Mouse (Mus musculus): ENCODE measurements around the gene Gm28576.
"Not testable (repeated sequence)": the region's sequence is repeated elsewhere in the genome, so short reads cannot be mapped to it uniquely, and the experiment has no call there.

Gm28576 gene

DNA sequence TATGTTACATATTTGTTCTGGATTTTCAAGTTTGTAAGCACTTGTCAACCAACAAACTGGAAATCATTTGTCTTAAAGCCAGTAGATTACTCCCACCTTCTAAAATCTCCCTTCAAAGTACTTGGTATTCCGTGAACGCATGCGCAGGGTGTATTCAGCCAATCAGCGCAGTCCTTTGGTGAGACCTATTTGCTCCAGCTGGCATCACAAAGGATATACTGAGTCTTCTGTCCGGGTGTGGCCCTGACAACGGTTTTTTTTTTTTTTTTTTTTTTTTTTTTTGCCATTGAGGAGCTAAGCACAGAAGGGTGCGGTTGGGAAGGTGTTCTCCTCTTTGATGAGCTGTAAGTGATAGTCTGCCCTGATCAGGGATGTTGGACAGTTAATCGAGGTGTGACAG is at the start of gene Gm28576:
Gene Gm28576 (plus strand): TSS at position 301 of the 400 bp plus-strand sequence.
- DNase-seq = not testable (repeated sequence)
